Mouse (Mus musculus) layer of hippocampus, adult 2 months (tissue): Measurements from ENCODE around the gene Ranbp10. TPM values are rescaled to one million over a fixed set of nuclear protein-coding genes. Genes with fewer than 3 reads are reported as not detected.

ENCODE experiments used
- DNase-seq, 2 experiments: peaks; one replicate each; pipeline ENCODE4 v3.0.0; 2022; ENCODE audit warnings: low spot score in 2 of 2
- H3K27ac ChIP-seq: fragments of 200-600 bp; 2 replicates; pipeline ENCODE4 v1.8.1; 2022
- H3K4me3 ChIP-seq: fragments of 200-600 bp; 2 replicates; pipeline ENCODE4 v1.8.1; 2022; ENCODE audit warnings: mild to moderate bottlenecking
- CTCF ChIP-seq: fragments of 200-600 bp; conservative IDR thresholded peaks from 2 replicates; pipeline ENCODE4 v1.8.1; 2022; ENCODE audit warnings: antibody characterized with exemption, mild to moderate bottlenecking, moderate library complexity
- total RNA-seq, 2 experiments: library from RNA; stranded (reverse); gene quantifications; 2 replicates each; pipeline ENCODE4 v1.2.3; 2021

Gene Ranbp10
- total RNA-seq, 2 experiments from 2014 or later: 25.1 to 27.3 TPM

GRCm38 (mm10) chr8:105795785-105796184 is 31.4 kb downstream of the Ranbp10 start:
- Histone ChIP-seq H3K4me3 (no peak overlapping the region), H3K27ac (no peak overlapping the region)
- DNase-seq: no peak
- no peak for TF ChIP-seq CTCF

GRCm38 (mm10) chr8:105794009-105794598 is 33.0 kb downstream of the Ranbp10 start:
- H3K4me3 ChIP-seq: no peak overlapping the region
- TF ChIP-seq CTCF: no peak

GRCm38 (mm10) chr8:105793331-105793730 is 33.8 kb downstream of the Ranbp10 start:
- TF ChIP-seq CTCF: no peak
- Histone ChIP-seq H3K4me3 (no peak overlapping the region), H3K27ac (peak overlapping the region; percentile 50; the same call in 1 of the 2 replicates)
- DNase-seq: no peak

More at GRCm38 (mm10) chr8:105794009-105794598, 33.0 kb downstream of the Ranbp10 start:
- no peak overlapping the region for H3K27ac ChIP-seq
- DNase-seq: no peak

GRCm38 (mm10) chr8:105789626-105790025 is 37.5 kb downstream of the Ranbp10 start:
- no peak for TF ChIP-seq CTCF
- H3K4me3 ChIP-seq: no peak overlapping the region
- DNase-seq: no peak
- no peak overlapping the region for H3K27ac ChIP-seq

- Histone ChIP-seq H3K4me3 (no peak overlapping the region), H3K27ac (no peak overlapping the region)
- no peak for TF ChIP-seq CTCF
- DNase-seq: no peak
Measured at GRCm38 (mm10) chr8:105788927-105789326, 38.2 kb downstream of the Ranbp10 start.

GRCm38 (mm10) chr8:105788241-105788640 is 38.9 kb downstream of the Ranbp10 start:
- H3K4me3 ChIP-seq: no peak overlapping the region
- TF ChIP-seq CTCF: peak; percentile 79
- no peak for DNase-seq
- no peak overlapping the region for H3K27ac ChIP-seq

GRCm38 (mm10) chr8:105780298-105780697 is 46.9 kb downstream of the Ranbp10 start:
- no peak for TF ChIP-seq CTCF
- no peak overlapping the region for H3K27ac ChIP-seq
- H3K4me3 ChIP-seq: no peak overlapping the region
- no peak for DNase-seq

- TF ChIP-seq CTCF: no peak
- no peak for DNase-seq
- no peak overlapping the region for H3K27ac ChIP-seq
- no peak overlapping the region for H3K4me3 ChIP-seq
Measured at GRCm38 (mm10) chr8:105777833-105778232, 49.3 kb downstream of the Ranbp10 start.

GRCm38 (mm10) chr8:105774498-105774897 is 52.7 kb downstream of the Ranbp10 start:
- Histone ChIP-seq H3K4me3 (no peak overlapping the region), H3K27ac (0 out of 2 replicates have a peak overlapping the region, but pooled peaks have one; percentile 43)
- no peak for DNase-seq
- TF ChIP-seq CTCF: no peak

- DNase-seq: no peak
- no peak overlapping the region for H3K27ac ChIP-seq
- no peak overlapping the region for H3K4me3 ChIP-seq
- no peak for TF ChIP-seq CTCF
Measured at GRCm38 (mm10) chr8:105773441-105773861, 53.7 kb downstream of the Ranbp10 start.

GRCm38 (mm10) chr8:105771398-105772175 is 55.6 kb downstream of the Ranbp10 start:
- TF ChIP-seq CTCF: no peak
- Histone ChIP-seq H3K4me3 (no peak overlapping the region), H3K27ac (no peak overlapping the region)
- no peak for DNase-seq

GRCm38 (mm10) chr8:105770609-105771008 is 56.5 kb downstream of the Ranbp10 start:
- Histone ChIP-seq H3K27ac (no peak overlapping the region), H3K4me3 (no peak overlapping the region)
- no peak for DNase-seq
- TF ChIP-seq CTCF: peak; percentile 86

- Histone ChIP-seq H3K4me3 (no peak overlapping the region), H3K27ac (no peak overlapping the region)
- no peak for DNase-seq
Measured at GRCm38 (mm10) chr8:105768485-105769257, 58.5 kb downstream of the Ranbp10 start.

More at GRCm38 (mm10) chr8:105768485-105769257, 58.5 kb downstream of the Ranbp10 start:
- no peak for TF ChIP-seq CTCF
